Comparison of ENCODE assay signal across 8 mouse cellular contexts in genomic region chr6:85154861-85155528, GRCm38 (mm10). TPM values are rescaled to one million over a fixed set of nuclear protein-coding genes. Genes with fewer than 3 reads are reported as not detected.
DNase-seq lines count a peak whose midpoint lies in the region; ATAC-seq and TF ChIP-seq lines count a peak whose summit lies in the region.

No protein-coding gene starts in this region.

- no peak for TF ChIP-seq POLR2A in cortical plate, adult 2 months (IDR thresholded peaks at IDR 0.05; ENCODE audit: extremely low read depth, insufficient read depth, low read length)
- TF ChIP-seq POLR2A in heart, adult 2 months (IDR thresholded peaks at IDR 0.05; ENCODE audit: insufficient read depth, low read depth, low read length): no peak

- no peak for TF ChIP-seq EP300 in heart, adult 2 months (IDR thresholded peaks at IDR 0.05; ENCODE audit: insufficient read depth, low read depth, low read length)

- no peaks in the 10 kb centered on the region for H3K79me2 ChIP-seq in heart, adult 2 months (replicated peaks; ENCODE audit: control insufficient read depth, insufficient read depth, low read length)

- DNase-seq in heart, adult 2 months: peak; percentile 57 to 71
- peak; percentile 67 for DNase-seq in kidney, adult 11 months
- DNase-seq in lung, adult 18-20 months: peak; percentile 47 to 48
- no peak for DNase-seq in left cerebral cortex, postnatal 36 days (ENCODE audit: low spot score in 2 of 2)

- H3K36me3 ChIP-seq in megakaryocyte, embryonic 14.5 days (replicated peaks; ENCODE audit: low read length): no peaks in the 10 kb centered on the region
- H3K36me3 ChIP-seq in heart, adult 2 months (ENCODE audit: control insufficient read depth, insufficient read depth, low read length): no peaks in the 10 kb centered on the region
- no peaks in the 10 kb centered on the region for H3K36me3 ChIP-seq in neural tube, embryonic 15.5 days

- no peak overlapping the region for H3K27ac ChIP-seq in cortical plate, adult 2 months (ENCODE audit: insufficient read depth, low read length)
- no peak overlapping the region for H3K27ac ChIP-seq in heart, adult 2 months
- no peak overlapping the region for H3K27ac ChIP-seq in neural tube, embryonic 15.5 days (replicated peaks)

- H3K4me2 ChIP-seq in neural tube, embryonic 15.5 days: peak overlapping the region; percentile 87

- peaks cover 29% of the 10 kb centered on the region for H3K27me3 ChIP-seq in megakaryocyte, embryonic 14.5 days (replicated peaks)
- no peaks in the 10 kb centered on the region for H3K27me3 ChIP-seq in heart, adult 2 months (ENCODE audit: control insufficient read depth, insufficient read depth, low read length)
- no peaks in the 10 kb centered on the region for H3K27me3 ChIP-seq in neural tube, embryonic 15.5 days (replicated peaks)

- no peaks in the 10 kb centered on the region for H3K9me3 ChIP-seq in megakaryocyte, embryonic 14.5 days
- no peaks in the 10 kb centered on the region for H3K9me3 ChIP-seq in neural tube, embryonic 15.5 days (replicated peaks)

- H3K4me3 ChIP-seq in megakaryocyte, embryonic 14.5 days (replicated peaks): peak overlapping the region; percentile 84
- H3K4me3 ChIP-seq in cortical plate, adult 2 months (ENCODE audit: insufficient read depth, low read length): no peak overlapping the region
- H3K4me3 ChIP-seq in heart, adult 2 months: peak overlapping the region; percentile 48
- peak overlapping the region; percentile 41 for H3K4me3 ChIP-seq in neural tube, embryonic 15.5 days (replicated peaks)

- TF ChIP-seq CTCF in cortical plate, adult 2 months (IDR thresholded peaks at IDR 0.05; ENCODE audit: extremely low read depth, insufficient read depth, low read length): peak; percentile 32; the same call in 1 of the 2 replicates
- TF ChIP-seq CTCF in heart, adult 2 months (IDR thresholded peaks at IDR 0.05): peak; percentile 72

- intact Hi-C loops in heart, adult 2 months (cut with DNase I): loop anchor here (2.0 kb wide), 1 partner anchor 18 kb away; the partner anchor contains the start of gene Spr
- intact Hi-C loops in left cerebral cortex, postnatal 36 days (cut with DNase I): loop anchor here (5.0 kb wide), 3 partner anchors 82 to 257 kb away; no protein-coding TSS in a partner anchor

- no peak for ATAC-seq in megakaryocyte, adult 5-6 weeks (ENCODE audit: poor library complexity, severe bottlenecking)
- peak; percentile 54 for ATAC-seq in neural tube, embryonic 15.5 days (ENCODE audit: low FRiP score)

- 4% methylated on average over 34 of the region's 34 CpGs for WGBS in heart, adult 2 months
- WGBS in neural tube, embryonic 15.5 days: 2% methylated on average over 34 of the region's 34 CpGs

- peaks cover 13% of the 10 kb centered on the region for H3K4me1 ChIP-seq in megakaryocyte, embryonic 14.5 days
- no peaks in the 10 kb centered on the region for H3K4me1 ChIP-seq in cortical plate, adult 2 months (ENCODE audit: control insufficient read depth, insufficient read depth, low read length)
- no peaks in the 10 kb centered on the region for H3K4me1 ChIP-seq in heart, adult 2 months (ENCODE audit: control insufficient read depth, insufficient read depth, low read length)
- H3K4me1 ChIP-seq in neural tube, embryonic 15.5 days: peaks cover 12% of the 10 kb centered on the region

- peak overlapping the region; percentile 63 for H3K9ac ChIP-seq in heart, adult 2 months (ENCODE audit: low read depth, low read length)
- peak overlapping the region; percentile 52 for H3K9ac ChIP-seq in neural tube, embryonic 15.5 days (replicated peaks)

RNA-seq across cellular contexts. Expression of gene Spr, which starts 17.4 kb away (rescaled TPM):
- 23.7 and 32.1 TPM in 2 replicates for polyA plus RNA-seq in megakaryocyte, embryonic 14.5 days (2012; ENCODE audit: insufficient read depth, low replicate concordance)
- 14.9 and 16.4 TPM in 2 replicates for total RNA-seq in megakaryocyte, adult 5-6 weeks (2015)
- 19.8 and 20.2 TPM in 2 replicates for total RNA-seq in megakaryocyte, adult 5-6 weeks (2017)
- 15.3 and 18.5 TPM in 2 replicates for polyA plus RNA-seq in cortical plate, adult 2 months (2012; rRNA removed)
- total RNA-seq in heart, adult 2 months (2021): 10 to 100 TPM; 85.9 to 92.3 TPM
- polyA plus RNA-seq in heart, adult 2 months (2012; rRNA removed): 33.2 and 34.7 TPM in 2 replicates
- polyA plus RNA-seq in neural tube, embryonic 15.5 days (2015; fragmentation: Nextera tagmentation; extraction: Ambion mirVana): 35.6 and 39.9 TPM in 2 replicates
- 10 to 100 TPM; 38.4 to 48.6 TPM for total RNA-seq in left cerebral cortex, postnatal 36 days (2021)

RNA-seq across cellular contexts. Expression of gene Emx1, which starts 32.2 kb away (rescaled TPM):
- polyA plus RNA-seq in megakaryocyte, embryonic 14.5 days (2012; ENCODE audit: insufficient read depth, low replicate concordance): not detected in 2 replicates
- not detected in 2 replicates for total RNA-seq in megakaryocyte, adult 5-6 weeks (2015)
- not detected in 2 replicates for total RNA-seq in megakaryocyte, adult 5-6 weeks (2017)
- polyA plus RNA-seq in cortical plate, adult 2 months (2012; rRNA removed): 46.4 and 51.2 TPM in 2 replicates
- not detected for total RNA-seq in heart, adult 2 months (2021)
- polyA plus RNA-seq in heart, adult 2 months (2012; rRNA removed): not detected in 2 replicates
- not detected in 2 replicates for polyA plus RNA-seq in neural tube, embryonic 15.5 days (2015; fragmentation: Nextera tagmentation; extraction: Ambion mirVana)
- 10 to 100 TPM; 34.2 to 45.2 TPM for total RNA-seq in left cerebral cortex, postnatal 36 days (2021)

Comparison
In these comparisons a context has a peak if more than half of its experiments do, and no peak if none do; other contexts are left out.
1. DNase-seq: peak in heart, adult 2 months (2 of 2), kidney, adult 11 months (single experiment) and lung, adult 18-20 months (2 of 2); none in left cerebral cortex, postnatal 36 days (0 of 2).
2. RNA of gene Emx1, which starts 32.2 kb away (polyA plus RNA-seq): 46.4 to 51.2 TPM in cortical plate, adult 2 months; not detected in megakaryocyte, embryonic 14.5 days, not detected in heart, adult 2 months and not detected in neural tube, embryonic 15.5 days; every median in the first group is over 10 times any median in the second.